Mouse (Mus musculus) liver, postnatal 0 days (tissue): ENCODE data around the gene Pitpnm3. TPM values are rescaled to one million over a fixed set of nuclear protein-coding genes. Genes with fewer than 3 reads are reported as not detected.
A peak's percentile ranks its signal among the peaks of the same experiment; 100 is the strongest.

Experiments
- ATAC-seq: fragments of 200-750 bp; cut with Nextera tagmentation; 2 replicates; pipeline ENCODE4 v1.8.0; 2017; ENCODE audit warnings: mild to moderate bottlenecking, moderate library complexity
- DNase-seq: peaks from one replicate; pipeline ENCODE4 v3.0.0-alpha.2; 2016
- H3K27ac ChIP-seq: fragments of 300-500 bp; sonication (generic); 2 replicates; pipeline ENCODE4 v1.5.1; 2014; ENCODE audit warnings: antibody characterized with exemption, moderate library complexity, mild to moderate bottlenecking, low read depth
- H3K27me3 ChIP-seq: fragments of 300-500 bp; sonication (generic); 2 replicates; pipeline ENCODE4 v1.6.1; 2014; ENCODE audit warnings: low read length, control low read depth, mixed read lengths; ENCODE audit not compliant: insufficient read depth
- H3K36me3 ChIP-seq: fragments of 300-500 bp; sonication (generic); replicated peaks from 2 replicates; pipeline ENCODE4 v1.6.1; 2014; ENCODE audit warnings: mild to moderate bottlenecking, control low read depth, low read length, moderate library complexity, mixed read lengths; ENCODE audit not compliant: insufficient read depth
- H3K4me1 ChIP-seq: fragments of 300-500 bp; sonication (generic); 2 replicates; pipeline ENCODE4 v1.6.1; 2014; ENCODE audit warnings: antibody characterized with exemption, mild to moderate bottlenecking, control low read depth; ENCODE audit not compliant: insufficient read depth
- H3K4me2 ChIP-seq: fragments of 300-500 bp; sonication (generic); 2 replicates; pipeline ENCODE4 v1.6.1; 2014; ENCODE audit warnings: low read depth, mild to moderate bottlenecking, low read length, moderate library complexity, mixed read lengths
- H3K4me3 ChIP-seq: fragments of 300-500 bp; sonication (generic); 2 replicates; pipeline ENCODE4 v1.5.1; 2014; ENCODE audit warnings: low read depth, low read length
- H3K9ac ChIP-seq: fragments of 300-500 bp; sonication (generic); replicated peaks from 2 replicates; pipeline ENCODE4 v1.6.1; 2014; ENCODE audit warnings: mild to moderate bottlenecking, moderate library complexity
- H3K9me3 ChIP-seq: fragments of 300-500 bp; sonication (generic); 2 replicates; pipeline ENCODE4 v1.6.1; 2016; ENCODE audit warnings: mild to moderate bottlenecking, control low read depth, low read length, mixed read lengths
- CTCF ChIP-seq: sonication (generic); IDR thresholded peaks from 2 replicates; pipeline ENCODE4 v1.5.1; 2016; ENCODE audit warnings: antibody characterized with exemption, low read depth
- EP300 ChIP-seq: IDR thresholded peaks from 2 replicates; pipeline ENCODE4 v1.6.1; 2016; ENCODE audit warnings: antibody characterized with exemption, low read depth, mild to moderate bottlenecking
- WGBS: fragments of 180-500 bp; shearing (Covaris S2); extraction: QIAGEN DNeasy Blood & Tissue Kit; methylation state at CpG from one replicate; pipeline ENCODE4 v1.1.7; 2014; ENCODE audit not compliant: insufficient replicate concordance; 5-methylcytosine and 5-hydroxymethylcytosine counted together
- polyA plus RNA-seq: library from polyadenylated mRNA; unstranded; fragments of >200 nt; fragmentation: Nextera tagmentation; extraction: Ambion mirVana; gene quantifications from 2 replicates; pipeline ENCODE4 v1.2.1, GENCODE M21; 2015

Pitpnm3 gene
- polyA plus RNA-seq, 1 experiment from 2014 or later, result not detected

DNA sequence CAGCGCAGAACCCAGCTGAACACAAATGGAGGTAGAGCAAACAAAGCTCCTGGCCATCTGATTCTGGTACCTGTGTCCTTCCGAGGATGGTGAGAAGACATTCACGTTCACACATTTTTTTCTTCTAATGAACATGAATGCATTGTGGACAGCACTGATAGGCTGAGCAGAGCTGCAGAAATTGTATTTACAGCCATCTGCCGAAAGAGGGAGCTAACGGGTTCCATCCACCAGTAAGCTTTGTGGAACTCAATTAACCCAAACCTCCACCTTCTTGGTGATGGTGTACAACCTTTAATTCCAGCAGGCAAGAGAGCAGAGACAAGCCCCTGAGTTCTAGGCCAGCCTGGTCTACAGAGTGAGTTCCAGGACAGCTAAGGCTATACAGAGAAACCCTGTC is 109.7 kb downstream of the Pitpnm3 start:
- ATAC-seq (no peak), DNase-seq (no peak)
- Histone ChIP-seq H3K9ac (no peak overlapping the region), H3K4me2 (no peak overlapping the region), H3K27ac (no peak overlapping the region), H3K4me1 (no peaks in the 10 kb centered on the region), H3K4me3 (no peak overlapping the region), H3K36me3 (no peaks in the 10 kb centered on the region), H3K9me3 (no peaks in the 10 kb centered on the region), H3K27me3 (0 out of 2 replicates have a peak, but pooled peaks cover 3% of the 10 kb centered on the region)
- WGBS, result 28% methylated on average over 5 of the region's 5 CpGs
- TF ChIP-seq CTCF, result peak; percentile 57
- no peak for TF ChIP-seq EP300

- no peak for TF ChIP-seq EP300
- peak; percentile 84 for TF ChIP-seq CTCF
- Histone ChIP-seq H3K36me3 (no peaks in the 10 kb centered on the region), H3K27me3 (0 out of 2 replicates have a peak, but pooled peaks cover 3% of the 10 kb centered on the region), H3K4me3 (no peak overlapping the region), H3K27ac (no peak overlapping the region), H3K4me2 (no peak overlapping the region), H3K4me1 (no peaks in the 10 kb centered on the region), H3K9me3 (no peaks in the 10 kb centered on the region), H3K9ac (no peak overlapping the region)
- ATAC-seq (peak; percentile 73), DNase-seq (peak; percentile 66)
- WGBS, result 28% methylated on average over 5 of the region's 5 CpGs
These were observed 111.3 kb downstream of the Pitpnm3 start for GRCm38 (mm10) chr11:72024193-72024781.

DNA sequence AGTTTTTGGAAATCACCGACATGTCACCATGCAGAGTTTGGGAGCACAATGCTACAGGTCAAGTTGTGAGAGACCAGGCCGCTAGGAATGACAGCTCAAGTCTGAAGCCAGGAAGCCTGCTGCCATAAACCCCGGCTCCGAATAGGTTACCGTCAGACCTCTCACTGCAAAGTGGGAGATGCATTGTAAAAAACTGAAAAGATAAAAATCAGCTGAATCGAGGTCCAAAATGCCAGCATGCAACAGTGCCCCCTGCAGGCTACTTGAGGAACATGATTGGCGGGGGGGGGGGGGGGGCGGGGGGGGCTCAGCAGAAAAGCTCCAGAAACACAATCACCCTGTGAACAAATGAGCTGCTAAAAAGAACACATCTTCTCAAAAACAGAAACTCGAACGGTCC is 112.0 kb downstream of the Pitpnm3 start:
- Histone ChIP-seq H3K9me3 (no peaks in the 10 kb centered on the region), H3K36me3 (no peaks in the 10 kb centered on the region), H3K27me3 (0 out of 2 replicates have a peak, but pooled peaks cover 3% of the 10 kb centered on the region), H3K9ac (no peak overlapping the region), H3K4me2 (no peak overlapping the region), H3K4me3 (no peak overlapping the region), H3K27ac (no peak overlapping the region), H3K4me1 (no peaks in the 10 kb centered on the region)
- TF ChIP-seq EP300 (no peak), CTCF (peak; percentile 59)
- peak; percentile 37 for DNase-seq
- 25% methylated on average over 10 of the region's 10 CpGs for WGBS
- no peak for ATAC-seq

- DNase-seq (no peak), ATAC-seq (no peak)
- no peak overlapping the region for H3K9ac ChIP-seq
- TF ChIP-seq CTCF, result no peak
- TF ChIP-seq EP300, result no peak
- no peaks in the 10 kb centered on the region for H3K4me1 ChIP-seq
- 0 out of 2 replicates have a peak, but pooled peaks cover 3% of the 10 kb centered on the region for H3K27me3 ChIP-seq
- 80% methylated on average over 6 of the region's 6 CpGs for WGBS
- no peak overlapping the region for H3K4me3 ChIP-seq
- H3K27ac ChIP-seq, result no peak overlapping the region
- no peaks in the 10 kb centered on the region for H3K9me3 ChIP-seq
- H3K36me3 ChIP-seq, result no peaks in the 10 kb centered on the region
- no peak overlapping the region for H3K4me2 ChIP-seq
These were observed 112.8 kb downstream of the Pitpnm3 start for GRCm38 (mm10) chr11:72022827-72023226.

- Histone ChIP-seq H3K9me3 (no peaks in the 10 kb centered on the region), H3K4me1 (no peaks in the 10 kb centered on the region), H3K4me2 (no peak overlapping the region), H3K4me3 (no peak overlapping the region), H3K27ac (no peak overlapping the region), H3K36me3 (no peaks in the 10 kb centered on the region), H3K27me3 (no peaks in the 10 kb centered on the region), H3K9ac (no peak overlapping the region)
- ATAC-seq (no peak), DNase-seq (no peak)
- TF ChIP-seq CTCF, result no peak
- no peak for TF ChIP-seq EP300
- WGBS, result 44% methylated on average over 4 of the region's 4 CpGs
These were observed 114.6 kb downstream of the Pitpnm3 start for GRCm38 (mm10) chr11:72021015-72021414.

DNA sequence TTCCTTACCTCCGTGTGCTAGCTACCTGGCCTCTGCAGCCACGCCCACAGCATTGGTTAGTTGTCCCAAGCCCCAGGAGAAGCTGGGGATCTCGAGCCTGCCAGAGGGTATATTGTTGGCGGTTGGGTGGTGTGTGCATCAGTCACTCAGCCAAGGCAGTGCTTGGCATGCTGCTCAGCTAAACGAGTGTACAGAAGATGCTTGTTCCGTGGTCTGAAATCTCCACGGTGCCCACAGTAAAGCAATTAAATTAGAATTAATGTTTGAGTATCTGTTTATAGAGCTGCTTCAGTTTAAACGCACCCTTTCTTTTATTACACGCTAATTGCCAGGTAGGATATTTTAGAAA is 118.4 kb downstream of the Pitpnm3 start:
- Histone ChIP-seq H3K36me3 (no peaks in the 10 kb centered on the region), H3K9ac (no peak overlapping the region), H3K9me3 (no peaks in the 10 kb centered on the region), H3K27me3 (no peaks in the 10 kb centered on the region), H3K4me2 (no peak overlapping the region), H3K4me3 (no peak overlapping the region), H3K27ac (no peak overlapping the region), H3K4me1 (no peaks in the 10 kb centered on the region)
- DNase-seq (no peak), ATAC-seq (no peak)
- 74% methylated on average over 9 of the region's 9 CpGs for WGBS
- TF ChIP-seq CTCF (no peak), EP300 (no peak)
